Mouse (Mus musculus): ENCODE data around the gene Olfr1049. TPM values are rescaled to one million over a fixed set of nuclear protein-coding genes. Genes with fewer than 3 reads are reported as not detected.

Gene Olfr1049
- polyA plus RNA-seq (2012; rRNA removed; ENCODE audit: low replicate concordance): not detected in 2 replicates

GRCm38 (mm10) chr2:86258228-86258627, at the start of gene Olfr1049:
Olfr1049 (minus strand) TSS chr2:86258328.

DNA sequence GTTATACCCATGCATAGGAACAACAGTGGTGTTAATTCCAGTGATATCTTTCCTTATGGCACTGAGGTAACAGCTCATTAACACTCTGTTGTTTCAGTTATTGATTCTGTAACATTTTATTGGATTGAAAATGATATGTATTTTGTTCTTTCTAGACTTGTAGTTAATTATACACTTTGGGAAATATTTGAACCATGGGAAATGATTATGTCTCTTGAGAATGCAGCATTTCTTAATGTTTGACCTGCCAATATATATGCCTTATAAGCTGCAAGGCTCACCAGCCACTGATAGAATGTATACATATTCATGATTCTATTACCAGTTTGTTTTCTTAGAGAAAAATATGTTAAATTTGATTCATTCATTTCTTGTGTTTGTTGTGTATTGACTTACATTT, 34.0 kb upstream of the Olfr1049 start, which contains the start of gene Olfr1052:
Gene Olfr1052 (plus strand): TSS at position 301 of the 400 bp plus-strand sequence.

GRCm38 (mm10) chr2:86278988-86279387, 20.9 kb upstream of the Olfr1049 start, which contains the start of gene Olfr1051:
Olfr1051 (minus strand) TSS chr2:86279088.

GRCm38 (mm10) chr2:86240189-86240588, 17.9 kb downstream of the Olfr1049 start, which contains the start of gene Olfr1048:
Olfr1048 (minus strand) TSS chr2:86240289.

GRCm38 (mm10) chr2:86231301-86231700, 26.8 kb downstream of the Olfr1049 start, which contains the start of gene Olfr1047:
Olfr1047 (minus strand) TSS chr2:86231401.

GRCm38 (mm10) chr2:86219214-86219613, 38.9 kb downstream of the Olfr1049 start, which contains the start of gene Olfr1046:
Olfr1046 (minus strand) TSS chr2:86219314.

Other genes starting within 250 kb of the Olfr1049 start
- gene Olfr1033, start 237.7 kb downstream of the Olfr1049 start, polyA plus RNA-seq (2012; rRNA removed; ENCODE audit: low replicate concordance): 0.04 and 0.14 TPM in 2 replicates
- gene Olfr1034, start 212.5 kb downstream of the Olfr1049 start, polyA plus RNA-seq (2012; rRNA removed; ENCODE audit: low replicate concordance): not detected in 2 replicates
- gene Olfr1036, start 184.3 kb downstream of the Olfr1049 start, polyA plus RNA-seq (2012; rRNA removed; ENCODE audit: low replicate concordance): not detected in 2 replicates
- gene Olfr1037, start 170.9 kb downstream of the Olfr1049 start, polyA plus RNA-seq (2012; rRNA removed; ENCODE audit: low replicate concordance): not detected in 2 replicates
- gene Olfr1039, start 122.4 kb downstream of the Olfr1049 start, polyA plus RNA-seq (2012; rRNA removed; ENCODE audit: low replicate concordance): not detected in 2 replicates
- gene Olfr1040, start 111.6 kb downstream of the Olfr1049 start, polyA plus RNA-seq (2012; rRNA removed; ENCODE audit: low replicate concordance): not detected in 2 replicates
- gene Olfr1042, start 96.5 kb downstream of the Olfr1049 start, polyA plus RNA-seq (2012; rRNA removed; ENCODE audit: low replicate concordance): not detected in 2 replicates
- not detected in 2 replicates for gene Olfr1043, start 90.8 kb downstream of the Olfr1049 start, polyA plus RNA-seq (2012; rRNA removed; ENCODE audit: low replicate concordance)
- gene Olfr1044, start 80.5 kb downstream of the Olfr1049 start, polyA plus RNA-seq (2012; rRNA removed; ENCODE audit: low replicate concordance): not detected in 2 replicates
- not detected in 2 replicates for gene Olfr52, start 72.6 kb downstream of the Olfr1049 start, polyA plus RNA-seq (2012; rRNA removed; ENCODE audit: low replicate concordance)
- gene Olfr1045, start 55.3 kb downstream of the Olfr1049 start, polyA plus RNA-seq (2012; rRNA removed; ENCODE audit: low replicate concordance): not detected in 2 replicates
- not detected in 2 replicates for gene Olfr1046, start 39.0 kb downstream of the Olfr1049 start, polyA plus RNA-seq (2012; rRNA removed; ENCODE audit: low replicate concordance)
- gene Olfr1047, start 26.9 kb downstream of the Olfr1049 start, polyA plus RNA-seq (2012; rRNA removed; ENCODE audit: low replicate concordance): not detected in 2 replicates
- not detected in 2 replicates for gene Olfr1048, start 18.0 kb downstream of the Olfr1049 start, polyA plus RNA-seq (2012; rRNA removed; ENCODE audit: low replicate concordance)
- not detected in 2 replicates for gene Olfr1051, start 20.8 kb upstream of the Olfr1049 start, polyA plus RNA-seq (2012; rRNA removed; ENCODE audit: low replicate concordance)
- not detected in 2 replicates for gene Olfr1052, start 34.1 kb upstream of the Olfr1049 start, polyA plus RNA-seq (2012; rRNA removed; ENCODE audit: low replicate concordance)
- not detected in 2 replicates for gene Olfr1053, start 57.0 kb upstream of the Olfr1049 start, polyA plus RNA-seq (2012; rRNA removed; ENCODE audit: low replicate concordance)
- gene Olfr1054, start 77.1 kb upstream of the Olfr1049 start, polyA plus RNA-seq (2012; rRNA removed; ENCODE audit: low replicate concordance): not detected in 2 replicates
- gene Olfr1055, start 92.0 kb upstream of the Olfr1049 start, polyA plus RNA-seq (2012; rRNA removed; ENCODE audit: low replicate concordance): not detected in 2 replicates
- not detected in 2 replicates for gene Olfr1056, start 104.1 kb upstream of the Olfr1049 start, polyA plus RNA-seq (2012; rRNA removed; ENCODE audit: low replicate concordance)
- gene Olfr1057, start 120.1 kb upstream of the Olfr1049 start, polyA plus RNA-seq (2012; rRNA removed; ENCODE audit: low replicate concordance): not detected in 2 replicates
- not detected in 2 replicates for gene Olfr1058, start 130.2 kb upstream of the Olfr1049 start, polyA plus RNA-seq (2012; rRNA removed; ENCODE audit: low replicate concordance)
- not detected in 2 replicates for gene Olfr1061, start 155.7 kb upstream of the Olfr1049 start, polyA plus RNA-seq (2012; rRNA removed; ENCODE audit: low replicate concordance)
- not detected in 2 replicates for gene Olfr1062, start 168.4 kb upstream of the Olfr1049 start, polyA plus RNA-seq (2012; rRNA removed; ENCODE audit: low replicate concordance)
- not detected in 2 replicates for gene Olfr1065, start 192.3 kb upstream of the Olfr1049 start, polyA plus RNA-seq (2012; rRNA removed; ENCODE audit: low replicate concordance)
- not detected in 2 replicates for gene Olfr1066, start 197.9 kb upstream of the Olfr1049 start, polyA plus RNA-seq (2012; rRNA removed; ENCODE audit: low replicate concordance)
- not detected in 2 replicates for gene Olfr228, start 229.1 kb upstream of the Olfr1049 start, polyA plus RNA-seq (2012; rRNA removed; ENCODE audit: low replicate concordance)

Data from duodenum, adult 2 months (tissue).